Mouse (Mus musculus): Measurements from ENCODE around the gene Arhgef33.
A peak's percentile ranks its signal among the peaks of the same experiment; 100 is the strongest.
"Not testable (repeated sequence)": the region's sequence is repeated elsewhere in the genome, so short reads cannot be mapped to it uniquely, and the experiment has no call there.

Arhgef33 gene

GRCm38 (mm10) chr17:80307251-80307650 lies at the start of gene Arhgef33:
Arhgef33 (plus strand) TSS chr17:80307407.
- DNase-seq: no peak

- no peak for DNase-seq
Observed at GRCm38 (mm10) chr17:80267065-80267464, 40.1 kb upstream of the Arhgef33 start.

GRCm38 (mm10) chr17:80268151-80268550 lies 39.1 kb upstream of the Arhgef33 start:
- DNase-seq: no peak

GRCm38 (mm10) chr17:80270622-80271021 lies 36.6 kb upstream of the Arhgef33 start:
- not testable (repeated sequence) for DNase-seq

- DNase-seq: peak in 1 of 2 experiments; percentile 33
Observed at GRCm38 (mm10) chr17:80278255-80278654, 29.0 kb upstream of the Arhgef33 start.

- DNase-seq: no peak
Observed at GRCm38 (mm10) chr17:80279340-80280070, 27.7 kb upstream of the Arhgef33 start.

GRCm38 (mm10) chr17:80284446-80284845 lies 22.8 kb upstream of the Arhgef33 start:
- DNase-seq: no peak

- DNase-seq: no peak
Observed at GRCm38 (mm10) chr17:80288012-80288411, 19.2 kb upstream of the Arhgef33 start.

- no peak for DNase-seq
Observed at GRCm38 (mm10) chr17:80289280-80290073, 17.7 kb upstream of the Arhgef33 start.

GRCm38 (mm10) chr17:80290074-80290657 lies 17.0 kb upstream of the Arhgef33 start, which contains the start of the genes Morn2 and Dhx57:
Morn2 (plus strand) TSS chr17:80290203.
Dhx57 (minus strand) TSS chr17:80290476.
- DNase-seq: peak; percentile 98

GRCm38 (mm10) chr17:80291148-80291547 lies 16.1 kb upstream of the Arhgef33 start:
- peak in 1 of 2 experiments; percentile 39 for DNase-seq

- DNase-seq: no peak
Observed at GRCm38 (mm10) chr17:80295258-80295657, 11.9 kb upstream of the Arhgef33 start.

- no peak for DNase-seq
Observed at GRCm38 (mm10) chr17:80298844-80299243, 8.4 kb upstream of the Arhgef33 start.

GRCm38 (mm10) chr17:80311761-80312160 lies 4.6 kb downstream of the Arhgef33 start:
- DNase-seq: no peak

GRCm38 (mm10) chr17:80312405-80312804 lies 5.2 kb downstream of the Arhgef33 start:
- no peak for DNase-seq

- no peak for DNase-seq
Observed at GRCm38 (mm10) chr17:80322228-80322627, 15.0 kb downstream of the Arhgef33 start.

GRCm38 (mm10) chr17:80323015-80323414 lies 15.8 kb downstream of the Arhgef33 start:
- no peak for DNase-seq

GRCm38 (mm10) chr17:80323658-80324057 lies 16.5 kb downstream of the Arhgef33 start:
- DNase-seq: no peak

- DNase-seq: no peak
Observed at GRCm38 (mm10) chr17:80324521-80324920, 17.3 kb downstream of the Arhgef33 start.

GRCm38 (mm10) chr17:80325456-80325855 lies 18.2 kb downstream of the Arhgef33 start:
- DNase-seq: no peak

- no peak for DNase-seq
Observed at GRCm38 (mm10) chr17:80326431-80326830, 19.2 kb downstream of the Arhgef33 start.

GRCm38 (mm10) chr17:80332386-80332785 lies 25.2 kb downstream of the Arhgef33 start:
- peak; percentile 20 to 29 for DNase-seq

GRCm38 (mm10) chr17:80345277-80345676 lies 38.1 kb downstream of the Arhgef33 start:
- peak in 1 of 2 experiments; percentile 37 for DNase-seq

All from lung, postnatal 4 days (tissue).